Mouse (Mus musculus): ENCODE results near the gene Gm3250. TPM values are rescaled to one million over a fixed set of nuclear protein-coding genes. Genes with fewer than 3 reads are reported as not detected.

The Gm3250 gene
- not detected for polyA plus RNA-seq (2015; fragmentation: Illumina TruSeq; extraction: RNeasy Lipid Tissue Mini Kit (QIAGEN cat#74804); ENCODE audit: insufficient read depth, low replicate concordance)

GRCm38 (mm10) chr10:77782442-77782841 lies at the start of gene Gm3250:
TSS of gene Gm3250 (minus strand) at chr10:77782542.

GRCm38 (mm10) chr10:77826951-77827350 lies 44.6 kb upstream of the Gm3250 start, which contains the start of gene Krtap10-4:
TSS of gene Krtap10-4 (minus strand) at chr10:77827095.

GRCm38 (mm10) chr10:77814382-77814781 lies 32.0 kb upstream of the Gm3250 start, which contains the start of gene Gm2696:
TSS of gene Gm2696 (plus strand) at chr10:77814682.

GRCm38 (mm10) chr10:77811743-77812142 lies 29.4 kb upstream of the Gm3250 start, which contains the start of gene Gm9507:
TSS of gene Gm9507 (minus strand) at chr10:77811843.

GRCm38 (mm10) chr10:77798921-77799508 lies 16.7 kb upstream of the Gm3250 start, which contains the start of gene Gm19668:
TSS of gene Gm19668 (minus strand) at chr10:77799133.

GRCm38 (mm10) chr10:77794976-77795375 lies 12.6 kb upstream of the Gm3250 start, which contains the start of gene Gm9639:
TSS of gene Gm9639 (minus strand) at chr10:77795076.

GRCm38 (mm10) chr10:77787876-77788275 lies 5.5 kb upstream of the Gm3250 start, which contains the start of gene Gm7137:
TSS of gene Gm7137 (minus strand) at chr10:77788200.

GRCm38 (mm10) chr10:77776844-77777243 lies 5.5 kb downstream of the Gm3250 start, which contains the start of gene Gm7138:
TSS of gene Gm7138 (minus strand) at chr10:77776944.

GRCm38 (mm10) chr10:77771225-77771624 lies 11.1 kb downstream of the Gm3250 start, which contains the start of gene Gm3238:
TSS of gene Gm3238 (minus strand) at chr10:77771325.

GRCm38 (mm10) chr10:77759582-77759981 lies 22.8 kb downstream of the Gm3250 start, which contains the start of gene Gm3233:
TSS of gene Gm3233 (minus strand) at chr10:77759682.

GRCm38 (mm10) chr10:77751254-77751653 lies 31.1 kb downstream of the Gm3250 start, which contains the start of gene Gm9736:
TSS of gene Gm9736 (minus strand) at chr10:77751354.

GRCm38 (mm10) chr10:77741924-77742688 lies 40.2 kb downstream of the Gm3250 start, which contains the start of gene Gm18596:
TSS of gene Gm18596 (minus strand) at chr10:77742638.

Other genes starting within 250 kb of the Gm3250 start
- gene Pttg1ip, start 200.8 kb downstream of the Gm3250 start, polyA plus RNA-seq (2015; fragmentation: Illumina TruSeq; extraction: RNeasy Lipid Tissue Mini Kit (QIAGEN cat#74804); ENCODE audit: insufficient read depth, low replicate concordance) = 83.9 TPM
- gene Sumo3, start 176.4 kb downstream of the Gm3250 start, polyA plus RNA-seq (2015; fragmentation: Illumina TruSeq; extraction: RNeasy Lipid Tissue Mini Kit (QIAGEN cat#74804); ENCODE audit: insufficient read depth, low replicate concordance) = 158 TPM
- gene Gm49325, start 176.3 kb downstream of the Gm3250 start, polyA plus RNA-seq (2015; fragmentation: Illumina TruSeq; extraction: RNeasy Lipid Tissue Mini Kit (QIAGEN cat#74804); ENCODE audit: insufficient read depth, low replicate concordance) = not detected
- gene Ube2g2, start 160.3 kb downstream of the Gm3250 start, polyA plus RNA-seq (2015; fragmentation: Illumina TruSeq; extraction: RNeasy Lipid Tissue Mini Kit (QIAGEN cat#74804); ENCODE audit: insufficient read depth, low replicate concordance) = 33.2 TPM
- gene Tspear, start 96.0 kb downstream of the Gm3250 start, polyA plus RNA-seq (2015; fragmentation: Illumina TruSeq; extraction: RNeasy Lipid Tissue Mini Kit (QIAGEN cat#74804); ENCODE audit: insufficient read depth, low replicate concordance) = 0.23 TPM
- not detected for gene Gm19402, start 91.8 kb downstream of the Gm3250 start, polyA plus RNA-seq (2015; fragmentation: Illumina TruSeq; extraction: RNeasy Lipid Tissue Mini Kit (QIAGEN cat#74804); ENCODE audit: insufficient read depth, low replicate concordance)
- not detected for gene Gm9508, start 85.3 kb downstream of the Gm3250 start, polyA plus RNA-seq (2015; fragmentation: Illumina TruSeq; extraction: RNeasy Lipid Tissue Mini Kit (QIAGEN cat#74804); ENCODE audit: insufficient read depth, low replicate concordance)
- gene Gm10272, start 75.9 kb downstream of the Gm3250 start, polyA plus RNA-seq (2015; fragmentation: Illumina TruSeq; extraction: RNeasy Lipid Tissue Mini Kit (QIAGEN cat#74804); ENCODE audit: insufficient read depth, low replicate concordance) = not detected
- not detected for gene Gm10024, start 71.1 kb downstream of the Gm3250 start, polyA plus RNA-seq (2015; fragmentation: Illumina TruSeq; extraction: RNeasy Lipid Tissue Mini Kit (QIAGEN cat#74804); ENCODE audit: insufficient read depth, low replicate concordance)
- not detected for gene Gm10142, start 66.7 kb downstream of the Gm3250 start, polyA plus RNA-seq (2015; fragmentation: Illumina TruSeq; extraction: RNeasy Lipid Tissue Mini Kit (QIAGEN cat#74804); ENCODE audit: insufficient read depth, low replicate concordance)
- gene Krtap12-1, start 61.9 kb downstream of the Gm3250 start, polyA plus RNA-seq (2015; fragmentation: Illumina TruSeq; extraction: RNeasy Lipid Tissue Mini Kit (QIAGEN cat#74804); ENCODE audit: insufficient read depth, low replicate concordance) = not detected
- not detected for gene Gm10100, start 56.1 kb downstream of the Gm3250 start, polyA plus RNA-seq (2015; fragmentation: Illumina TruSeq; extraction: RNeasy Lipid Tissue Mini Kit (QIAGEN cat#74804); ENCODE audit: insufficient read depth, low replicate concordance)
- not detected for gene Gm18596, start 39.9 kb downstream of the Gm3250 start, polyA plus RNA-seq (2015; fragmentation: Illumina TruSeq; extraction: RNeasy Lipid Tissue Mini Kit (QIAGEN cat#74804); ENCODE audit: insufficient read depth, low replicate concordance)
- gene Gm9736, start 31.2 kb downstream of the Gm3250 start, polyA plus RNA-seq (2015; fragmentation: Illumina TruSeq; extraction: RNeasy Lipid Tissue Mini Kit (QIAGEN cat#74804); ENCODE audit: insufficient read depth, low replicate concordance) = not detected
- gene Gm3233, start 22.9 kb downstream of the Gm3250 start, polyA plus RNA-seq (2015; fragmentation: Illumina TruSeq; extraction: RNeasy Lipid Tissue Mini Kit (QIAGEN cat#74804); ENCODE audit: insufficient read depth, low replicate concordance) = not detected
- gene Gm3238, start 11.2 kb downstream of the Gm3250 start, polyA plus RNA-seq (2015; fragmentation: Illumina TruSeq; extraction: RNeasy Lipid Tissue Mini Kit (QIAGEN cat#74804); ENCODE audit: insufficient read depth, low replicate concordance) = not detected
- not detected for gene Gm7138, start 5.6 kb downstream of the Gm3250 start, polyA plus RNA-seq (2015; fragmentation: Illumina TruSeq; extraction: RNeasy Lipid Tissue Mini Kit (QIAGEN cat#74804); ENCODE audit: insufficient read depth, low replicate concordance)
- gene Gm7137, start 5.7 kb upstream of the Gm3250 start, polyA plus RNA-seq (2015; fragmentation: Illumina TruSeq; extraction: RNeasy Lipid Tissue Mini Kit (QIAGEN cat#74804); ENCODE audit: insufficient read depth, low replicate concordance) = not detected
- gene Gm9639, start 12.5 kb upstream of the Gm3250 start, polyA plus RNA-seq (2015; fragmentation: Illumina TruSeq; extraction: RNeasy Lipid Tissue Mini Kit (QIAGEN cat#74804); ENCODE audit: insufficient read depth, low replicate concordance) = not detected
- not detected for gene Gm19668, start 16.6 kb upstream of the Gm3250 start, polyA plus RNA-seq (2015; fragmentation: Illumina TruSeq; extraction: RNeasy Lipid Tissue Mini Kit (QIAGEN cat#74804); ENCODE audit: insufficient read depth, low replicate concordance)
- not detected for gene Gm9507, start 29.3 kb upstream of the Gm3250 start, polyA plus RNA-seq (2015; fragmentation: Illumina TruSeq; extraction: RNeasy Lipid Tissue Mini Kit (QIAGEN cat#74804); ENCODE audit: insufficient read depth, low replicate concordance)
- not detected for gene Gm2696, start 32.1 kb upstream of the Gm3250 start, polyA plus RNA-seq (2015; fragmentation: Illumina TruSeq; extraction: RNeasy Lipid Tissue Mini Kit (QIAGEN cat#74804); ENCODE audit: insufficient read depth, low replicate concordance)
- gene Krtap10-4, start 44.6 kb upstream of the Gm3250 start, polyA plus RNA-seq (2015; fragmentation: Illumina TruSeq; extraction: RNeasy Lipid Tissue Mini Kit (QIAGEN cat#74804); ENCODE audit: insufficient read depth, low replicate concordance) = not detected
- not detected for gene Krtap10-10, start 53.4 kb upstream of the Gm3250 start, polyA plus RNA-seq (2015; fragmentation: Illumina TruSeq; extraction: RNeasy Lipid Tissue Mini Kit (QIAGEN cat#74804); ENCODE audit: insufficient read depth, low replicate concordance)
- gene Gm36176, start 64.3 kb upstream of the Gm3250 start, polyA plus RNA-seq (2015; fragmentation: Illumina TruSeq; extraction: RNeasy Lipid Tissue Mini Kit (QIAGEN cat#74804); ENCODE audit: insufficient read depth, low replicate concordance) = not detected
- not detected for gene Gm10318, start 70.3 kb upstream of the Gm3250 start, polyA plus RNA-seq (2015; fragmentation: Illumina TruSeq; extraction: RNeasy Lipid Tissue Mini Kit (QIAGEN cat#74804); ENCODE audit: insufficient read depth, low replicate concordance)
- not detected for gene Gm3285, start 79.4 kb upstream of the Gm3250 start, polyA plus RNA-seq (2015; fragmentation: Illumina TruSeq; extraction: RNeasy Lipid Tissue Mini Kit (QIAGEN cat#74804); ENCODE audit: insufficient read depth, low replicate concordance)
- gene Lrrc3, start 120.0 kb upstream of the Gm3250 start, polyA plus RNA-seq (2015; fragmentation: Illumina TruSeq; extraction: RNeasy Lipid Tissue Mini Kit (QIAGEN cat#74804); ENCODE audit: insufficient read depth, low replicate concordance) = 1.2 TPM
- gene Trpm2, start 188.0 kb upstream of the Gm3250 start, polyA plus RNA-seq (2015; fragmentation: Illumina TruSeq; extraction: RNeasy Lipid Tissue Mini Kit (QIAGEN cat#74804); ENCODE audit: insufficient read depth, low replicate concordance) = 66.5 TPM
- gene 1810043G02Rik, start 196.0 kb upstream of the Gm3250 start, polyA plus RNA-seq (2015; fragmentation: Illumina TruSeq; extraction: RNeasy Lipid Tissue Mini Kit (QIAGEN cat#74804); ENCODE audit: insufficient read depth, low replicate concordance) = 4.4 TPM
- gene Pfkl, start 227.5 kb upstream of the Gm3250 start, polyA plus RNA-seq (2015; fragmentation: Illumina TruSeq; extraction: RNeasy Lipid Tissue Mini Kit (QIAGEN cat#74804); ENCODE audit: insufficient read depth, low replicate concordance) = 8.5 TPM